Mouse (Mus musculus) CH12.LX (cell line): ENCODE measurements around the gene Pax5.

ENCODE experiments used
- CTCF ChIP-seq, 2 experiments: IDR thresholded peaks in 1 of 2; conservative IDR thresholded peaks in 1 of 2; 2 replicates each; pipeline ENCODE4 v1.5.1; 2011 to 2012; ENCODE audit warnings: low read depth in 2 of 2, low read length in 2 of 2, improper control_type of control experiment in 1 of 2, inconsistent platforms in 1 of 2, mild to moderate bottlenecking in 1 of 2, moderate library complexity in 1 of 2
- E2F4 ChIP-seq: IDR thresholded peaks from 2 replicates; pipeline ENCODE4 v1.6.1; 2011; ENCODE audit warnings: low read depth, low read length, improper control_type of control experiment; ENCODE audit not compliant: insufficient replicate concordance
- EP300 ChIP-seq: IDR thresholded peaks from 2 replicates; pipeline ENCODE4 v1.6.1; 2011; ENCODE audit warnings: low read length, improper control_type of control experiment
- MXI1 ChIP-seq: IDR thresholded peaks from 2 replicates; pipeline ENCODE4 v1.6.1; 2011; ENCODE audit warnings: mild to moderate bottlenecking, low read depth, low read length, improper control_type of control experiment
- POLR2A ChIP-seq: IDR thresholded peaks from 2 replicates; pipeline ENCODE4 v1.6.1; 2011; ENCODE audit warnings: low read depth, mild to moderate bottlenecking, improper control_type of control experiment, low read length
- RAD21 ChIP-seq: IDR thresholded peaks from 2 replicates; pipeline ENCODE4 v1.6.1; 2011; ENCODE audit warnings: low read depth, mild to moderate bottlenecking, low read length, improper control_type of control experiment, moderate library complexity
- RCOR1 ChIP-seq: conservative IDR thresholded peaks from 2 replicates; pipeline ENCODE4 v1.6.1; 2012; ENCODE audit warnings: low read depth, mild to moderate bottlenecking, inconsistent platforms, low read length, improper control_type of control experiment
- ZNF384 ChIP-seq: IDR thresholded peaks from 2 replicates; pipeline ENCODE4 v1.6.1; 2012; ENCODE audit warnings: low read depth, low read length, improper control_type of control experiment, inconsistent platforms

DNA sequence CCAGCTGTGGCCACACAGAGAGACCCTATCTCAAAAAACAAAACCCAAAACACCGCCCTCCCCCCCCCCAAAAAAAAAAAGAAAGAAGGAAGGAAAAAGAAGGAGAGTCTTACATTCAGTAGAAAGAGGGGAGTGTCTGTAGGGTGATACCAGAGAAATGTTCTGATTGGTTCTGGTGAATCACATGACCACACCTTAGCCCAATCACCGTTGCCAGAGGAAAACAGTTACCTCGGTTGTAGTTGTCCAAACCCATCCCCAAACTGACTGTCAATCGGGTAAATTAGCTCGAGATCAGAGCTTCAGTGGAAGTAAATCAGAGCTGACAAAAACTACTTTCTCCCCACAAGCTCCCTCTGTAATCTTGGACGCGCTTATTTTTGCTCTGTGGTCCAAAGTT, 205.3 kb downstream of the Pax5 start:
- TF ChIP-seq MXI1 = no peak
- no peak for TF ChIP-seq EP300
- TF ChIP-seq RAD21 = no peak
- TF ChIP-seq E2F4 = no peak
- no peak for TF ChIP-seq CTCF (conservative IDR thresholded peaks at IDR 0.05 in 1 of 2, IDR thresholded peaks at IDR 0.05 in 1 of 2; ENCODE audit: low read depth in 2 of 2, low read length in 2 of 2)
- no peak for TF ChIP-seq POLR2A
- no peak for TF ChIP-seq RCOR1
- no peak for TF ChIP-seq ZNF384
